Mouse (Mus musculus): ENCODE data around the gene Csnk1g1.

Csnk1g1 gene

DNA sequence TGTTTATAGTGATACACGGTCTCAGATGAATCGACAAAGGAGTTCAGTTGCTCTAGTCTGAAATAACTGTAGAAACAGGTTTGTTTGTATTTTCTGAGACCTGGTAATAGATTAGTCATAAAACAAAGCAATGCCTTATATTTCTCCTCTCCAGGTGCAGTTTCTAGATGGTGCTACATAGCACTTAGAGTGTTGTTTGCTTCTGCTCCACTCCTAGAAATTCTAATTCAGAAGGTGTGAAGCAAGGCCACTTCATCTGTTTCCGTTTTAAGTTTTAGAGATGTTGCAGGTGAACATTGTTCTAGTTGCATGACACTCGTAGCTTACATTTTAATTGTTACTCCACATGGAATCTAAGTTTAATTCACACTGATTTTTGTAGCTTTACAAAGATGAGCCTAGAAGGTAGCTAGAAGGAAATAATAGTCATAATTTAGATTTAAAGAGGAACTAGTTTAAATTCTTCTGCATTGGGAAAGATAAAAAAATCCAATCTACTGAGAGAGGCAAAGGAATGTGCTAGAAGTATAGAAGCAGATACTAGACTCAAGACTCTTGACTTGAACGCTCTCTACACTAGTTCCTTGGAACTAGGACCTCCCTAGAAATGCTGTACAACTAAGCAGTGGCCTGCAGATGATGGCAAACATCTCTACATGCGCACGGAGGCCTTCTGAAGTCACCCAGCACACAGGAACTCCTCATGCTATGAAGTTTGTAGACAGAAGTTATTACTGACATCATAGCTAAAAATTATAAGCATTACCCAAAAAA lies 87.1 kb downstream of the Csnk1g1 start:
- intact Hi-C loops (cut with DNase I): no loop called here

DNA sequence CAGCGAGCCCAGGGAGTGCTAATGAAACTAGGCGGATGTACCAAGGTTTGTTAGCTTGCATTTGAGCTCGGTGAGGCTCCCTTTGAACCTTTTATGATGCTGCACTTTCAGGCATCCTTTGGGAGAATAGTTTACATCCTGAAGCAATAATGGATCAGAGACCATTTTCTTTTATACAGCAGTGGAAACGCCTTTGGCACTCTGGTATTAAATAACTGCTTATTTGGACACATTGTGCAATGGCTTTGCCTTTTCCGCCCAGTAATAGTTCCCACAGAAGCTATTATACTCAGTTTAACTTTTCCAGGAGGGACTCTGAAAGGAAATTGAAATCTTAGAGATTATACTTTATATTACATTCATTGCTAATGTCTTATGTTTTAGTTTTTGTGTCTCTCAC lies 90.2 kb downstream of the Csnk1g1 start:
- intact Hi-C loops (cut with DNase I): no loop called here

DNA sequence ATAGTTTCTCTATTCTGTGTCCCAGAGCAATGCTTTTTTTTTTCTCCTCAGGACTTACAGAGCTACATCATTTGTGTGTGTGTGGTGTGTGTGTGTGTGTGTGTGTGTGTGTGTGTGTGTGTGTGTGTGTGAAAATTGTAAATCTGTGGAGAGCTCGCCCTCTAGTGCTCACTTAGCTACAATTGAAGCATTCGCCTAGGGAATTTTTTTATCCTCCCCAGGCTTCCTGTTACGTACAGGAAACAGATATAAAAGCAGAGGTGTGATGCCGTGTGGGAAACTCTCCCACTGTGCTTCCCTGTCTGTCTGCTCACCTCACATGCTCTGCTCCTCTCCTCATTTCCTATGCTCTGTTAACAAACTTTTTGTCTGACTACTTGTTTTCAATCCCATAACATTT lies 95.7 kb downstream of the Csnk1g1 start:
- intact Hi-C loops (cut with DNase I): no loop called here

DNA sequence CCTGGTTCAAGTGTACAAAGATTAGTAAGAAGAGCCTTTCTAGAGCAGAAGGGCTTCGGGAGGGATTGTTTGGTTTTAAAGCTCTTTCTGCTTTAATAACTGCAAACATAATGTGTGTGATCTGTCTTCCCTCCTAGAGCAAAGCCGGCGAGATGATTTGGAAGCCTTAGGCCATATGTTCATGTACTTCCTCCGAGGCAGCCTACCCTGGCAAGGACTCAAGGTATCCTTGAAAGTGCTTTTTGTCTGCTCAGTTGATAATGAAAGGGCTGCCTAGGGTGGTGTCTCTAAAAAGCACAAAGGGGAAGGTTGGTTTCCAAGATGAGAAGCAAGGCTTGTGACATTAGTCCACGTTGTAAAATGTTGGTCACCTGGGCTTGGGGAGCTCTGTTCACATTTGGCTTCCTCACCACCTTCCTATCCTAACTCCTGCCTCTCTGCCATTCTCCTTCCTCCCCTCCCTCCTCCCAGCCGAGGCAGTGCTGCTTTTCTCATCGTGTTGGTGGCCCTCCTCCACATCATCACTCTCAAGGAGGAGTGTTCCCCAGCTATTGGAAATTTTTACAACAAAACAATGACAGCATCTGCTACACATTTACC lies 99.0 kb downstream of the Csnk1g1 start:
- intact Hi-C loops (cut with DNase I): loop anchor here (5.0 kb wide), 1 partner anchor 100 kb away; the partner anchor contains the start of genes Csnk1g1 and Trip4

DNA sequence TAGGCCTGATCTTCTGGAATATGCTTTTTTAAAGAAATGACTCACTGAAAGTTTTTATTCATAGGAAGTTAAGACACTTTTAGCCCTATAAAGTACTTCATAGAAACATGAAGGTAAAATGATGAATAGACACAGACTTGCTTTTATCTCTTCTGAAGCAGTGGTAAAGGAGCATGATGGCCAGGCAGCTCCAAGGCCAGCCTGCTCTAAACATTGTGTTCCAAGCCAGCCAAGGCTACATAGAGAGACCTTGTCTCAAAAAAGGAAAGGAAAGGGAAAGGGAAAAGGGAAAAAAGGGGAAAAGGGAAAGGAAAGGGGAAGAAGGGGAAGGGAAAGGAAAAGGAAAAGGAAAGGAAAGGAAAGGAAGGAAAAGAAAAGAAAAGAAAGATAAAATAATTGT lies 111.9 kb downstream of the Csnk1g1 start:
- intact Hi-C loops (cut with DNase I): no loop called here

DNA sequence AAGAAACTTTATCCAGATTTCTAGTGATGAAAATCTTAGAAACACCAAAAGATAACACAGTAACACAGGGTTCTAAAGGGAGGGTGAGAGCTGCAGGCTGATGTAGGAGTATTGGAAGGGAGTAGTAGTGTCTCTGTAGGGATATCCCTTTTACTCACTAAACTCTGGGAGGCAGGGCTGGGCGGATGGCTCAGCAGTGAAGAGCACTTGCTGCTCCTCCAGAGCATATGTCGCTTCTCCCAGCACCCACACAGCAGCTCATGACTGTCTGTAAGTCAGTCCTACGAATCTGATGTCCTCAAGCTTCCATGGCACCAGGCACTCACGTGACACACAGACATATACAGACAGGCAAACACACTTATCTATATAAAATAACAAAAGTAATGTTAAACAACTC lies 129.4 kb downstream of the Csnk1g1 start:
- intact Hi-C loops (cut with DNase I): no loop called here

DNA sequence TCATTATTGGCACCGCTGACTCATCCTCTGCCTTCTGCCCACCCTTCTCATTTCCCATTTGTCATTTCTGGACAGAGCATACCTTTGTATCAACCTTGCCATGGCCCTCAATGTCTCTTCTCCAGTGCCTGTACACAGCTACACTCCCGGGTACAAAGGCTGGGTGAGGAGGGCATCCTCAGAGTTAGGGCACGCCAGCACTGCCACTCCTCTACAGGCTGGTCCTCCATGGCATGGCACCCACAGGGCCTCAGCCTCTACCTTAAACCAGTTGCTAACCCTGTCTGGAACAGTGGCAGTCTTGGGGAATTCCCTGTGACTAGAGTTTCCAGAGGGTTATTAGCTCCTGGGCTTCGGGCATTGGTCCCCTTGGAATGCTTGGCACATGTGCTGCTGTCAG lies 129.9 kb downstream of the Csnk1g1 start:
- intact Hi-C loops (cut with DNase I): no loop called here

DNA sequence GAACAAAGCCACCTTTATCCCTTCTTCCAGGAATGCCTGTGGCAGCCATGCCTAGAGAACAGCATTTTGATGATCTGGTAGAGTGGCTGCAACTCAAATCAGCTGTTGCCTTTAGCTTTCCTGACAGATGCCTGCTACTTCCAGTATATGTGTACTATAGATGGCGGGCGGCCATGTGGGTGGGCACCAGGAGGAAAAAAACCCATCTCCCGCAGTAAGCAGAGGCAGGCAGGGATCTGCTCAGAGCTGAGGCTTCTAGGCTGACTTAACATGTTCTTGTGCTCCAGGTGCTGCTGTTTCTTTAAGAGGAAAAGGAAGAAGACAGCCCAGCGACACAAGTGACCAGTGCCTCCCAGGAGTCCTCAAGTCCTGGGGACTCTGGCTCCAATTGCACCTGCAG lies 130.6 kb downstream of the Csnk1g1 start:
- intact Hi-C loops (cut with DNase I): no loop called here

DNA sequence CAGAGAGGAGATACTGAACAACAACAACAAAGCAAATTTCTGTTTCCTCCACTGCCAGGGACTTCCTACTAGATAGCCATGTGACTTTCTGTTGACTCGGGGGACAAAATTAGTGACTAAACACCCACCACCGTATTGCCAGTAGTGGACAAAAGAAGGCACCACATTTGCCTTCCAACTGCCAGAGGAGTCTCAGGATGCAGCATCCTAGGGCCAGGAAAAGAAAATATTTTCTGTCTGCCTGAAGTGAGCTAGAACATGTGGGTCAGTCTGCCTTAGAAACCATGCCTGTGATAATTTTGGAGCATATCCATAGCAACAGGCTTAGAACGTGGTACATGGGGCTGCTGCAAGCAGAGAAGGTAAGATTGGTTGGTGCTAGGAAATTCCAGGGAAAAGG lies 132.1 kb downstream of the Csnk1g1 start:
- intact Hi-C loops (cut with DNase I): no loop called here

DNA sequence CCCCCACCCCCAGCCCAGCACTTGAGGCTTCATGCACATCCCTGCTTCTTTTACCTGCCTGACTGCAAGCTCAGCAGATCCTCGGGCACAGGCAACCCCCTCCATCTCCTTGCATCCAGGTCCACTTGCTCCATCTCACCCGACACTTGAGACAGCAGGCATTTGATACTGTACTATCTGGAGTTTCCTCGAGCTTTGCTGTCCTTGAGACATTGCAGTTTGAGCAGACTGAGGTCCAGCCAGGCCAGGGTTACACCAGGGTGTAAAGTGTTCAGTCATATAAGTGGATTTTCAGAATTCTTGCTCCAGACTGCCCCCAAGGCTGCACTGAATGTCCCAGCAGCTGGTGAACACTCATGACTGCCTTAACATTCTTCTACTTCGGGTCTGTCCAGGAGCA lies 133.6 kb downstream of the Csnk1g1 start:
- intact Hi-C loops (cut with DNase I): no loop called here

DNA sequence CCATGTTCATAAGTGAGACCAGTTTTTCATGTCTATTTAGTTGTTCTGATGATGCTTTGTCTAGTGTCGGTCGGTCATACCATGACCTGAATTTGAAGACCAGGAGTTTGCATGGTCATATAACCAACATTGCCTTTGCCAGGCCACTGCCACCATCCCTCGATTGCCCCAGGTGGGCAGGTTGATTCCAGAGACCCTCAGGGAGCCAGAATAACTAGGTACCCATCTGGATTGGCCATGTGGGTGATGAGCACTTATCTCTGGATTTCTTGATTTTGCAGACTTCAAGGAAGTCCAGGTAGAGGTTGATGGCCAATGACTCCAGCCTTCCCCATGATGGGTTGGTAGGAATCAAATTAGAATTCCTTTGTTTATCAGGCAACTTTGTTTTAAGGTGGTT lies 134.5 kb downstream of the Csnk1g1 start:
- intact Hi-C loops (cut with DNase I): no loop called here

DNA sequence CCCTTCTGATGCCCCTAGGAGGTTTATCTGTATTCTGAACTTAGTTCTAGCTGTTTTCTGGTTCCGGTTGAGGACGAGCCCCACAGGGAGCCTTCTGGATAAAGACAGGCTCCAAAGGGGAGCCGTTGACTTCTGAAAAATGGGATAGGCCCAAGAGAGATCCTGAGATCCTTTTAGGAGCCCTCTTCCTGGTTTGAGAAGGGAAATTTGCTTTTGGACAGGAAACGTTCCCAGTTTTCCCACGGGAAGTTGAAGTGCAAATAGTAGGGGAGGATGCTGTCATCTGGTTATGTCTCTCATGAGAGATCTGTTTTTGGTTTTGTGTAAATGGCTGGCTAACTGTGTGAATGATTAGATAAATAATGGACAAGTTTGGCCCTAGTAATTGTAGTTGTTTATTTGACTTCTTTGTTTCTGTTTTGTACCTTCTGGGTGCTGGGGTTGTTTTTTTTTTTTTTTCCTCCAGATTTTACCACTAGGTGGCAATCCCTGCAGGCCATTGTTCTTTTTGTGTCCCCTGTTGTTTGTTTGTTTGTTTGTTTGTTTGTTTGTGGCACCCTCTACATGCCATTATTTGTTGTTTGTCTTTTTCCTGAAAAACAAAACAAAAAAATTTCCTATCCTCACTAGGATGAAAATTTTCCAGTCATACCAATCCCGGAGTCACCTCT lies 141.3 kb downstream of the Csnk1g1 start:
- intact Hi-C loops (cut with DNase I): no loop called here

DNA sequence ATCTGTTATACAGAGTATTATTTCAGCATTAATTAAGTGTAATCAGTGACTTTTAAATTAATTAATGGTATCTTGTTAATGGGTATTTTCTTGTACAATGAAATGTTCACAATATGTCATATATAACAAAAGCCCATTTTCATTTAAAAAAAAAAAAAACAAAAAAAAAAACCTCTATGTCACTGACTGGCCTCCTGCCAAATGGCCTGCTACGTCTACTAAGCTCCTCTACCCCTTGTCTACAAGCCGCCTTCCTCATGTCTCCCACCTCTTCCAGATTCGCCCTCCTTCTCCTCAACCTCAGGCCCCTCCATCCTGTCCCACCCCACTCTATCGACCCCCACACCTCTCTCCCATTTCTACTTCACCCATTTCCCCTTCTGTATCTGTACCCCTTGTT lies 142.8 kb downstream of the Csnk1g1 start:
- intact Hi-C loops (cut with DNase I): no loop called here

DNA sequence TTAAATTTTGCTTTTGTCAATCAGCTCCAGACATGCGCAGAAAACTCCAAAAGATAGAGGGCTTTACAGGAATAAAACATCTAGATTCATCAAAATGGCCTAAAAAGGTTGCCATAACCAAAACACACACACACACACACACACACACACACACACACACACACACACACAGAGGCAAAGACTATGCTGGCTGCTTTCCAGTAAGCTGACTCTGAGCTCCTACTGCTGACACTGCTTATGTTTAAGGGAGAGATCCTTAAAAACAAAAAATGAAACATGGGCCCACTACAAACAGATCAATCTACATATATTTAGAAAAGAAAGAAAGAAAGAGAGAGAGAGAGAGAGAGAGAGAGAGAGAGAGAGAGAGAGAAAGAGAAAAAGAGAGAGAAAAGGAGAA lies 144.0 kb downstream of the Csnk1g1 start:
- intact Hi-C loops (cut with DNase I): no loop called here

DNA sequence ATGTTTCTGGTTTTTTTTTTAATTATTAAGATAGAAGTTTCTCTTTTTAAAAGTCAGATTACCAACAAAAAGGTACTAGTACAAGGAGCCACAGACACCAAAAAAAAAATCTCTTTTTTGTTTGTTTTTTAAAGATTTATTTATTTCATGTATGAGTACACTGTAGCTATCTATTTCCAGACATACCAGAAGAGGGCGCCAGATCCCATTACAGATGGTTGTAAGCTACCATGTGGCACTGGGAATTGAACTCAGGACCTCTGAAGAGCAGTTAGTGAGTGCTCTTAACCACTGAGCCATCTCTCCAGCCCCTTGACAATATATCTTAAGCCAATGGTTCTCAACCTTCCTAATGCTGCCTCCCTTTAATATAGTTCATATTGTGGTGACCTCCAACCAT lies 144.9 kb downstream of the Csnk1g1 start:
- intact Hi-C loops (cut with DNase I): no loop called here

DNA sequence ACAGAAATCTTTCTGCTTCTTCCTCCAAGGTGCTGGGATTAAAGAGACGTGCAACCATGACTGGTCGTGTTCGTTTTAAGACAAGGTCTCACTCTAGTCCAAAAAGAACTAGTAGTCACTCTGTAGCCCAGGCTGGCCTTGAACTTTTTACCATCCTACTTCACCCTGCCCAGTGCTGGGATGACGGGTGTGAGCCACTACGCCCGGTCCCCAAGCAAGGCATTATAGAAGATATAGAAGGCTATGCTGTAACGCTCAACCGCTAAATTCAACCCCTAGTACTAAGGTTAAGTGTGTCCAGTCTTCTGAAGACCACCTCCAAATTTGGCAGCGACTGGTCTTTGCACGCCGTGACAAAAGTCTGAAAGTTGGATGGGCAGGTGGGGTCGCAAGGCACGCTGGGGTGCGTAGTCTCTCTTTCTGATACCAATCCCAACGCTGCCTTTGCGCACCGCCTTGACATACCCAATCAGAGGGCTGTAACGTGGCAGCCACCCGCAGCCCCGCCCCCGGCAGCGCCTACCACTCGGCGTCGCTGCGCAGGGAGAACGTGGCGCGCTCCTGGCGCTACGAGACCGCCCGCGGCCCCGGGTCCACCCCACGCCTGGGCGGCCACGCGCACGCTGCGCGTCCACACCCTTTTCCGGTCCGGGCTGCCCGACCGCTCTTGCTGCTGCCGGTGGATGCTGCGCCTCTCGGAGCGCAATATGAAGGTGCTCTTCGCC lies 151.0 kb downstream of the Csnk1g1 start, which contains the start of gene Ppib:
Gene Ppib, plus strand, starts transcription at position 640 of the 725 bp plus-strand sequence.
- intact Hi-C loops (cut with DNase I): no loop called here

DNA sequence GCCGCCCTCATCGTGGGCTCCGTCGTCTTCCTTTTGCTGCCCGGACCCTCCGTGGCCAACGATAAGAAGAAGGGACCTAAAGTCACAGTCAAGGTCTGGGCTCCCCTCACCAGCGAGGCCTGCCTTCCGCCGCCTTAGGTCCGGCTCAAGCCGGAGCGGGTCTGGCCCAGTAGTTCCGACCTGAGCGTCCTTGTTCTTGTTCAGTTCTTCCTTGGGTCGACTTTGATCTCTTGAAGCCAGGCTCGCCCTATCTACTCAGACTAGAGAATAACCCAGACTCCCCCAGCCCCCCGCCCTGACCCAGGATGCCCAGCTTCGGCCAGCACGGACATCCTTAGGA lies 151.6 kb downstream of the Csnk1g1 start:
- intact Hi-C loops (cut with DNase I): no loop called here

DNA sequence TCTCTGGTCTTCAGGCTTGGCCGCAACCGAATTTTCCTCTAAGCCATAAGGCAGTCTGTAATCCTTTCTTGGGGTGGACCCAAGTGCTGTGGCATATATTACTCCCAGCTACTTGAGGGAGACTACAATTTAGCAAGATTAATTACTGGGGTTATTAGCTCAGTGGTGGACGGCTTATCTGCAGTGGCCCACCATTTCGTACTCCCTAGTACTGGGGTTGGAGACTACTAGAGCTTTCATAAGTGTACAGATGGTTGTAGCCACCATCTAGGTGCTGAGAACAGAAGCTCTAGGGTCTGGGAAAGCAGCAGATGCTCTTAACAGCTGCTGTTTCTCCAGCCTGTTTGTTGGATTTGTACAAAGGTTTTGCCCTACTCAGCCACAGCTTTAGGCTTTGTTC lies 152.3 kb downstream of the Csnk1g1 start:
- intact Hi-C loops (cut with DNase I): no loop called here

DNA sequence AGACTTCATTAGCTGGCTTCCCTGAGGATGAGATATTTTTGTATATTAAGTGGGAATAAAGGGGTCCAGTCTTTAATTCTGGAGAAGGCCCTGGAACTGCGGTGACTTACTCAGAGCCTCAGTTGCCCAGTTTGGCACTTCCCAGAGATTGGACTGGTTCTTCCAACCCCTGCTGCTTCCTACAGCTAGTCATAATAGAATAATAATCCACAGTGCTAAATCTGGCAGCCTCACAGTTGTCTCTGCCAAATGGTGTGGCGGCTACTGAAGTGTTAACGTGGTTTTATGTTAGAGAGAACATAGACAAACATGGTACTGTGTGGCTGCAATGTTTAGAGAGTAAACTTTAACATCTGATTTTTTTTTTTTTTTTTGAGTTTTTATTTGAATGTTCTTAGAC lies 152.9 kb downstream of the Csnk1g1 start:
- intact Hi-C loops (cut with DNase I): no loop called here

DNA sequence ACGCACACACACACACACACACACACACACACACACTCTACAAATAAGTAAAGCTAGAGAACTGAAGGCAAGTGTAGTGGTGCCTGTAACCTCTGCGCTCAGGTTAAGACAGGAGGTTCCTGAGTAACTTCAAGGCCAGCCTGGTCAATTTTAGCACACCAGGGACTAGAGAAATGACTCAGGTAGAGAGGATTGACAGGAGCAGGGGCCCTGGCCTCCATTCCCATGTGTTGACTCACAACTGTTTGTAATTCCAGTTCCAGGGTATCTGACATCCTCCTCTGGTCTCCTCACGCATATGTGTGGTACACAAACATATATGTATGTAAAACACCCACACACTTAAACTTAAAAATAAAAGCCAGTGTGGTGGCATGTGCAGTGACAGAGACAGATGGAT lies 154.7 kb downstream of the Csnk1g1 start:
- intact Hi-C loops (cut with DNase I): no loop called here

DNA sequence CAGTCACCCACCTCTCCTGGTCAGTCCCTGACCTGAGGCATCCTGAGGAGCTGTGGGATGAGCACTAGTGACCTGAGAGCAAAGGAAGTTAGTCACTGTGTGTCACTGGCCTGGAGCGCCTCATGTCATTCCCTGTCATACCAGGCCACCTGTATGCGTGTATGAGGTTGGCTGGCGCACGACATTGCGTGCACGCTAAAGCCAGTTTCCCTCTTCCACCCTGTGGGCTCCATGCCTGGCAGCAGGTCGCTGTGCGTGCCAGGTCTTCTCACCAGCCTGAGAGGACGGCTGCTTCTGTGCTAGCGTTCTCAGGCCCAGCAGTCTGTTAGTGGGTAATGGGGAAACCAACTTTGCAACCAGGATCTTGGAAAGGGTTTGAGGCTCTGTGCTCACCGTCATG lies 155.6 kb downstream of the Csnk1g1 start:
- intact Hi-C loops (cut with DNase I): no loop called here

DNA sequence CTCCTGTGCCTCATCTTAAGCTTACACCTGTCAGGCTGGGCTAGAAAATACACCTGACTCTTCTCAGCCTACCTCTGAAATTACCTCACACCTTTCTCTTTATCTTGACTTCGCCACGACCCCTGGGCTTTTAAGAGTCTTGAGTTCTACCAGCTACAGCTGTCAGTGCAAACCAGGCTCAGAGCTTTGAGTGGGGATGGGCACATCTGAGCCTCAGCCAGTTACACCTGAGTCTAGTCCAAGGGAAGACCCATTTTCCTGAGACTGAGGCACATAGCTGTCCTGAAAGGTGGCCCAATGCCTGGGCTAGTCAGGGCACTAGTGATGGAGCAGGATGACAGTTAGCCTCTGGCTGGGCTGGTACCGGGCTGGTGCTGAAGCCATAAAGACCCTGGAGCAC lies 158.1 kb downstream of the Csnk1g1 start:
- intact Hi-C loops (cut with DNase I): no loop called here
